Mouse (Mus musculus) liver, embryonic 14.5 days (tissue): Measurements from ENCODE around the gene Frmpd4. TPM values are rescaled to one million over a fixed set of nuclear protein-coding genes. Genes with fewer than 3 reads are reported as not detected.

Experiments used
- ATAC-seq: fragments of 200-750 bp; cut with Nextera tagmentation; 2 replicates; pipeline ENCODE4 v1.8.0; 2017; ENCODE audit warnings: moderate number of reproducible peaks, mild to moderate bottlenecking, moderate library complexity; ENCODE audit not compliant: insufficient read depth
- DNase-seq, 3 experiments: peaks; one replicate each; pipeline ENCODE4 v3.0.0-alpha.2; 2012 to 2013; ENCODE audit warnings: low read depth in 3 of 3, low spot score in 3 of 3
- H3K27ac ChIP-seq: fragments of 300-500 bp; sonication (generic); 2 replicates; pipeline ENCODE4 v1.5.1; 2014; ENCODE audit warnings: moderate library complexity, mild to moderate bottlenecking, control low read depth, inconsistent platforms
- H3K27me3 ChIP-seq: fragments of 300-500 bp; sonication (generic); 2 replicates; pipeline ENCODE4 v1.6.1; 2014; ENCODE audit warnings: mild to moderate bottlenecking, low read length, moderate library complexity; ENCODE audit not compliant: control insufficient read depth, insufficient read depth
- H3K36me3 ChIP-seq: fragments of 300-500 bp; sonication (generic); replicated peaks from 2 replicates; pipeline ENCODE4 v1.6.1; 2014; ENCODE audit warnings: low read depth; ENCODE audit not compliant: control insufficient read depth, insufficient read depth
- H3K4me1 ChIP-seq, 2 experiments: fragments of 200-500 bp in 1 of 2; fragments of 300-500 bp in 1 of 2; sonication (generic) in 1 of 2; replicated peaks; 2 replicates each; pipeline ENCODE4 v1.6.1; 2012 to 2014; ENCODE audit warnings: antibody characterized with exemption in 1 of 2, inconsistent platforms in 1 of 2, low read length in 1 of 2; ENCODE audit not compliant: control insufficient read depth in 2 of 2, insufficient read depth in 2 of 2
- H3K4me2 ChIP-seq: fragments of 300-500 bp; sonication (generic); 2 replicates; pipeline ENCODE4 v1.6.1; 2014; ENCODE audit warnings: low read depth, mild to moderate bottlenecking, control low read depth, moderate library complexity
- H3K4me3 ChIP-seq, 2 experiments: fragments of 200-500 bp in 1 of 2; fragments of 300-500 bp in 1 of 2; sonication (generic) in 1 of 2; 2 replicates each; pipeline ENCODE4 v1.5.1; 2012 to 2014; ENCODE audit warnings: low read depth in 2 of 2, low read length in 2 of 2, mild to moderate bottlenecking in 2 of 2, control low read depth in 1 of 2, inconsistent platforms in 1 of 2, moderate library complexity in 1 of 2; ENCODE audit not compliant: insufficient read depth in 1 of 2
- H3K9ac ChIP-seq: fragments of 300-500 bp; sonication (generic); replicated peaks from 2 replicates; pipeline ENCODE4 v1.6.1; 2014; ENCODE audit warnings: mild to moderate bottlenecking, control low read depth, moderate library complexity
- H3K9me3 ChIP-seq: fragments of 300-500 bp; sonication (generic); 2 replicates; pipeline ENCODE4 v1.6.1; 2016; ENCODE audit warnings: low read length, mixed read lengths; ENCODE audit not compliant: control insufficient read depth
- CTCF ChIP-seq: IDR thresholded peaks from 2 replicates; pipeline ENCODE4 v1.5.1; 2016; ENCODE audit warnings: antibody characterized with exemption, low read depth, control low read depth
- EP300 ChIP-seq: IDR thresholded peaks from 2 replicates; pipeline ENCODE4 v1.6.1; 2016; ENCODE audit warnings: antibody characterized with exemption, low read depth
- WGBS: fragments of 180-500 bp; shearing (Covaris S2); extraction: QIAGEN DNeasy Blood & Tissue Kit; methylation state at CpG from one replicate; pipeline ENCODE4 v1.1.7; 2014; ENCODE audit not compliant: insufficient replicate concordance; 5-methylcytosine and 5-hydroxymethylcytosine counted together
- polyA plus RNA-seq, 2 experiments: library from polyadenylated mRNA; depleted of rRNA in 1 of 2; stranded (reverse) in 1 of 2; unstranded in 1 of 2; fragments of >200 nt; fragmentation: Nextera tagmentation in 1 of 2; extraction: Ambion mirVana in 1 of 2; gene quantifications; 2 replicates each; pipeline versions ENCODE4 v1.2.1 to v1.2.3; 2012 to 2014

Gene Frmpd4
- polyA plus RNA-seq, 2 experiments = under 0.01 TPM; not detected in 1

- Histone ChIP-seq H3K4me3 (no peak overlapping the region), H3K4me1 (no peaks in the 10 kb centered on the region), H3K9ac (no peak overlapping the region), H3K4me2 (no peak overlapping the region), H3K9me3 (no peaks in the 10 kb centered on the region), H3K27ac (no peak overlapping the region), H3K36me3 (no peaks in the 10 kb centered on the region), H3K27me3 (no peaks in the 10 kb centered on the region)
- TF ChIP-seq EP300 = no peak
- no peak for TF ChIP-seq CTCF
- no peak for ATAC-seq
- WGBS = 62% methylated on average over 8 of the region's 8 CpGs
- DNase-seq = no peak
These were observed 387.5 kb downstream of the Frmpd4 start for GRCm38 (mm10) chrX:168189563-168189962.

- no peak for TF ChIP-seq EP300
- no peak for TF ChIP-seq CTCF
- H3K27ac ChIP-seq = no peak overlapping the region
- no peak overlapping the region for H3K4me3 ChIP-seq
- H3K36me3 ChIP-seq = no peaks in the 10 kb centered on the region
- no peak overlapping the region for H3K4me2 ChIP-seq
- no peak overlapping the region for H3K9ac ChIP-seq
- no peaks in the 10 kb centered on the region for H3K27me3 ChIP-seq
- no peaks in the 10 kb centered on the region for H3K4me1 ChIP-seq
- DNase-seq = no peak
- no peak for ATAC-seq
- H3K9me3 ChIP-seq = no peaks in the 10 kb centered on the region
These were observed 414.0 kb downstream of the Frmpd4 start for GRCm38 (mm10) chrX:168163001-168163400.

GRCm38 (mm10) chrX:168158866-168159265, 418.2 kb downstream of the Frmpd4 start:
- Histone ChIP-seq H3K27ac (no peak overlapping the region), H3K4me2 (no peak overlapping the region), H3K9ac (no peak overlapping the region), H3K9me3 (no peaks in the 10 kb centered on the region), H3K4me3 (no peak overlapping the region), H3K4me1 (no peaks in the 10 kb centered on the region), H3K27me3 (no peaks in the 10 kb centered on the region), H3K36me3 (no peaks in the 10 kb centered on the region)
- DNase-seq = no peak
- 45% methylated on average over 3 of the region's 3 CpGs for WGBS
- TF ChIP-seq CTCF (no peak), EP300 (no peak)
- no peak for ATAC-seq

- Histone ChIP-seq H3K27ac (no peak overlapping the region), H3K4me1 (no peaks in the 10 kb centered on the region), H3K4me2 (no peak overlapping the region), H3K36me3 (no peaks in the 10 kb centered on the region), H3K4me3 (no peak overlapping the region), H3K9ac (no peak overlapping the region), H3K9me3 (no peaks in the 10 kb centered on the region), H3K27me3 (no peaks in the 10 kb centered on the region)
- DNase-seq (no peak), ATAC-seq (no peak)
- TF ChIP-seq CTCF (no peak), EP300 (no peak)
These were observed 436.0 kb downstream of the Frmpd4 start for GRCm38 (mm10) chrX:168141051-168141450.

- DNase-seq (no peak), ATAC-seq (no peak)
- Histone ChIP-seq H3K4me2 (no peak overlapping the region), H3K4me1 (no peaks in the 10 kb centered on the region), H3K27ac (no peak overlapping the region), H3K9me3 (no peaks in the 10 kb centered on the region), H3K4me3 (no peak overlapping the region), H3K9ac (no peak overlapping the region), H3K27me3 (peaks cover 9% of the 10 kb centered on the region), H3K36me3 (no peaks in the 10 kb centered on the region)
- no peak for TF ChIP-seq CTCF
- no peak for TF ChIP-seq EP300
- 12% methylated on average over 8 of the region's 8 CpGs for WGBS
These were observed 453.0 kb downstream of the Frmpd4 start for GRCm38 (mm10) chrX:168124043-168124442.

- 9% methylated on average over 11 of the region's 11 CpGs for WGBS
- no peak overlapping the region for H3K4me3 ChIP-seq
These were observed 453.5 kb downstream of the Frmpd4 start for GRCm38 (mm10) chrX:168123589-168123965.

More at GRCm38 (mm10) chrX:168123589-168123965, 453.5 kb downstream of the Frmpd4 start:
- no peak for DNase-seq
- no peak for ATAC-seq
- no peak overlapping the region for H3K27ac ChIP-seq
- H3K4me1 ChIP-seq = no peaks in the 10 kb centered on the region
- H3K36me3 ChIP-seq = no peaks in the 10 kb centered on the region
- H3K9me3 ChIP-seq = no peaks in the 10 kb centered on the region
- no peak overlapping the region for H3K9ac ChIP-seq
- no peak for TF ChIP-seq EP300
- no peak overlapping the region for H3K4me2 ChIP-seq
- peaks cover 9% of the 10 kb centered on the region for H3K27me3 ChIP-seq
